Mouse (Mus musculus): Measurements from ENCODE around the gene Pcp4l1. TPM values are rescaled to one million over a fixed set of nuclear protein-coding genes. Genes with fewer than 3 reads are reported as not detected.

Gene Pcp4l1
- polyA plus RNA-seq, 2 experiments = 3.9 to 6.0 TPM

GRCm38 (mm10) chr1:171222238-171223155 lies 26.4 kb upstream of the Pcp4l1 start, which contains the start of gene Tomm40l:
Tomm40l (minus strand) TSS chr1:171222514.
- DNase-seq (ENCODE audit: low spot score) (peak; percentile 100), ATAC-seq (ENCODE audit: low FRiP score, low read depth) (peak; percentile 99)
- TF ChIP-seq POLR2A (IDR thresholded peaks at IDR 0.05; ENCODE audit: borderline replicate concordance, extremely low read depth, insufficient read depth, insufficient read length) = peak; percentile 23; the same call in 1 of the 2 replicates
- peaks cover 16% of the 10 kb centered on the region for H3K36me3 ChIP-seq (ENCODE audit: control insufficient read depth, insufficient read depth, low read length)
- H3K27me3 ChIP-seq (ENCODE audit: control insufficient read depth, insufficient read depth, low read length) = no peaks in the 10 kb centered on the region
- H3K27ac ChIP-seq (replicated peaks; ENCODE audit: low read depth, low read length) = peak within 1 kb of the TSS; percentile 83
- H3K9ac ChIP-seq (ENCODE audit: low read depth, low read length, severe bottlenecking) = peak within 1 kb of the TSS; percentile 58
- WGBS = 2% methylated on average over 28 of the region's 28 CpGs
- H3K4me3 ChIP-seq (replicated peaks; ENCODE audit: low read length) = peak within 1 kb of the TSS; percentile 57
- peak within 1 kb of the TSS; percentile 92 for H3K4me2 ChIP-seq (replicated peaks; ENCODE audit: low read depth, low read length, severe bottlenecking)
- peaks cover 8% of the 10 kb centered on the region for H3K4me1 ChIP-seq (ENCODE audit: control insufficient read depth, insufficient read depth, low read length)
- no peaks in the 10 kb centered on the region for H3K9me3 ChIP-seq (ENCODE audit: control insufficient read depth, low read length)

- no peak for ATAC-seq (ENCODE audit: low FRiP score, low read depth)
These were observed 25.5 kb upstream of the Pcp4l1 start for GRCm38 (mm10) chr1:171221281-171222193.

DNA sequence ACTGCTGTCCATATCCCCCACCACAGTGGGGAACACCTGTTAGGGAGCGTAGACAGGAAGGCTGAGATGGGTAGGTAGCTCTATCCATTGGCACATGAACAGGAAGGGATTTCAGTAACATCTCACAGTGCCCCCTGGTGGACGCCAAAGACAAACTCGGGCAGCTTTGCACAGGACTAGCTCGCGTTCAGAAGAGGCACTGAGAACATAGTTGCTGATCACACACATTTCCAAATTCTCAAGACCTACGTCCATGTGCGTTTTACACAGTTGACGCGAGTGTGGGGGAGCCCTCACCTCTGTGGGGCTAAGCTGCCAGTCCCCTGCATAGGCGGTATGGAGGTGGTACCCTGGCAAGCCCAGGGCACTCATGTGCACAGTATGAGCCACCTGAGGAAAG lies 24.8 kb upstream of the Pcp4l1 start:
- ATAC-seq (ENCODE audit: low FRiP score, low read depth) (no peak), DNase-seq (ENCODE audit: low spot score) (peak; percentile 81)
- no peak for TF ChIP-seq POLR2A (IDR thresholded peaks at IDR 0.05; ENCODE audit: borderline replicate concordance, extremely low read depth, insufficient read depth, insufficient read length)
- Histone ChIP-seq H3K4me2 (replicated peaks; ENCODE audit: low read depth, low read length, severe bottlenecking) (peak overlapping the region; percentile 92), H3K36me3 (ENCODE audit: control insufficient read depth, insufficient read depth, low read length) (peaks cover 16% of the 10 kb centered on the region), H3K9ac (ENCODE audit: low read depth, low read length, severe bottlenecking) (no peak overlapping the region), H3K4me1 (ENCODE audit: control insufficient read depth, insufficient read depth, low read length) (peaks cover 8% of the 10 kb centered on the region), H3K27ac (replicated peaks; ENCODE audit: low read depth, low read length) (no peak overlapping the region), H3K9me3 (ENCODE audit: control insufficient read depth, low read length) (no peaks in the 10 kb centered on the region), H3K27me3 (ENCODE audit: control insufficient read depth, insufficient read depth, low read length) (no peaks in the 10 kb centered on the region), H3K4me3 (replicated peaks; ENCODE audit: low read length) (0 out of 2 replicates have a peak overlapping the region, but pooled peaks have one; percentile 57)
- WGBS = 9% methylated on average over 10 of the region's 10 CpGs

More at GRCm38 (mm10) chr1:171221281-171222193, 25.5 kb upstream of the Pcp4l1 start:
- H3K4me3 ChIP-seq (replicated peaks; ENCODE audit: low read length) = peak overlapping the region; percentile 57
- H3K27ac ChIP-seq (replicated peaks; ENCODE audit: low read depth, low read length) = no peak overlapping the region
- TF ChIP-seq POLR2A (IDR thresholded peaks at IDR 0.05; ENCODE audit: borderline replicate concordance, extremely low read depth, insufficient read depth, insufficient read length) = no peak
- H3K27me3 ChIP-seq (ENCODE audit: control insufficient read depth, insufficient read depth, low read length) = no peaks in the 10 kb centered on the region
- peak overlapping the region; percentile 58 for H3K9ac ChIP-seq (ENCODE audit: low read depth, low read length, severe bottlenecking)
- H3K9me3 ChIP-seq (ENCODE audit: control insufficient read depth, low read length) = no peaks in the 10 kb centered on the region
- 5% methylated on average over 22 of the region's 22 CpGs for WGBS
- peaks cover 8% of the 10 kb centered on the region for H3K4me1 ChIP-seq (ENCODE audit: control insufficient read depth, insufficient read depth, low read length)
- peaks cover 16% of the 10 kb centered on the region for H3K36me3 ChIP-seq (ENCODE audit: control insufficient read depth, insufficient read depth, low read length)
- H3K4me2 ChIP-seq (replicated peaks; ENCODE audit: low read depth, low read length, severe bottlenecking) = peak overlapping the region; percentile 92
- no peak for DNase-seq (ENCODE audit: low spot score)

DNA sequence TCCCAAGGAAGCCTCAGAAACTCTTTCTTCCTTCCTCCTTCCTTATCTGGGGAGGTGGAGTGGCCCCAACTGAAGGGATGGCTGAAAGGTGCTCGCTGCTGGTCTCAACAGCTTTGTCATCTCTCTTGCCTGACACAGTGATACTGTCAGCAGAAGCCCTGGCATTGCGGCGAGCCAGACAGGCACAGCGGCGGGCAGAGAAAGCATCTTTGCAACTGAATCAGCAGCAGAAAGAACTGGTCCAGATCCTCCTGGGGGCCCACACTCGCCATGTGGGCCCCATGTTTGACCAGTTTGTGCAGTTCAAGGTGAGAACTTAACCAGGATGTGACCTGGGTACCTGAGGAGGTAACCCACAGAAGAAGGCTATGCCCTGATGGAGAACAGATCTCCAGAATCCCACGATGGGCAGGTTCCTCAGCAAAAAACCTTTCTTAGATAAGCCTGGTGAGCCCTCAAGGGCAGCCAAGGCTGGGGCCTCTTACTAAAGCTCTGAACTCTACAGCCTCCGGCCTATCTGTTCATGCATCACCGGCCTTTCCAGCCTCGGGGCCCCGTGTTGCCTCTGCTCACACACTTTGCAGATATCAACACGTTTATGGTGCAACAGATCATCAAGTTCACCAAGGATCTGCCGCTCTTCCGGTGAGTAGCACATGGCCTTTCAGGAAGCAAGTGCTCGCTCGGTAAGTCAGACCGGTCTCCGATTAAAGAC lies 20.3 kb upstream of the Pcp4l1 start:
- no peak overlapping the region for H3K4me3 ChIP-seq (replicated peaks; ENCODE audit: low read length)
- H3K9me3 ChIP-seq (ENCODE audit: control insufficient read depth, low read length) = no peaks in the 10 kb centered on the region
- no peak overlapping the region for H3K27ac ChIP-seq (replicated peaks; ENCODE audit: low read depth, low read length)
- TF ChIP-seq POLR2A (IDR thresholded peaks at IDR 0.05; ENCODE audit: borderline replicate concordance, extremely low read depth, insufficient read depth, insufficient read length) = no peak
- ATAC-seq (ENCODE audit: low FRiP score, low read depth) (no peak), DNase-seq (ENCODE audit: low spot score) (no peak)
- H3K36me3 ChIP-seq (ENCODE audit: control insufficient read depth, insufficient read depth, low read length) = peaks cover 16% of the 10 kb centered on the region
- no peak overlapping the region for H3K9ac ChIP-seq (ENCODE audit: low read depth, low read length, severe bottlenecking)
- no peak overlapping the region for H3K4me2 ChIP-seq (replicated peaks; ENCODE audit: low read depth, low read length, severe bottlenecking)
- H3K4me1 ChIP-seq (ENCODE audit: control insufficient read depth, insufficient read depth, low read length) = peaks cover 5% of the 10 kb centered on the region
- H3K27me3 ChIP-seq (ENCODE audit: control insufficient read depth, insufficient read depth, low read length) = no peaks in the 10 kb centered on the region
- WGBS = 87% methylated on average over 18 of the region's 18 CpGs

Measured in limb, embryonic 14.5 days (tissue).